Mouse (Mus musculus) left cerebral cortex, postnatal 36 days (tissue): Measurements from ENCODE around the gene Clasp1. TPM values are rescaled to one million over a fixed set of nuclear protein-coding genes. Genes with fewer than 3 reads are reported as not detected.

Source experiments
- DNase-seq, 2 experiments: peaks; one replicate each; pipeline ENCODE4 v3.0.0; 2021 to 2022; ENCODE audit warnings: low spot score in 2 of 2, mixed read lengths in 1 of 2
- intact Hi-C: fragments of 180-260 bp; cut with DNase I; formaldehyde crosslinking; loops from one replicate; pipeline ENCODE4 v1.15.1; 2025
- total RNA-seq, 2 experiments: library from RNA; stranded (reverse); gene quantifications; 2 replicates each; pipeline ENCODE4 v1.2.3; 2021

Clasp1 gene
- total RNA-seq, 2 experiments from 2014 or later: 104 to 125 TPM

GRCm38 (mm10) chr1:118401991-118402390 is 13.1 kb downstream of the Clasp1 start:
- DNase-seq: no peak
- intact Hi-C loops: no loop called here

- DNase-seq: no peak
- intact Hi-C loops: no loop called here
Observed at GRCm38 (mm10) chr1:118402556-118402955, 13.7 kb downstream of the Clasp1 start.

GRCm38 (mm10) chr1:118402966-118403365 is 14.1 kb downstream of the Clasp1 start:
- intact Hi-C loops: no loop called here
- DNase-seq: no peak

GRCm38 (mm10) chr1:118403440-118403839 is 14.6 kb downstream of the Clasp1 start:
- DNase-seq: no peak
- intact Hi-C loops: no loop called here

- no peak for DNase-seq
Observed at GRCm38 (mm10) chr1:118407586-118408250, 18.9 kb downstream of the Clasp1 start.

GRCm38 (mm10) chr1:118409249-118409648 is 20.4 kb downstream of the Clasp1 start:
- intact Hi-C loops: no loop called here
- no peak for DNase-seq

More at GRCm38 (mm10) chr1:118407586-118408250, 18.9 kb downstream of the Clasp1 start:
- intact Hi-C loops: no loop called here

- no peak for DNase-seq
- intact Hi-C loops: no loop called here
Observed at GRCm38 (mm10) chr1:118410824-118411223, 22.0 kb downstream of the Clasp1 start.

- no peak for DNase-seq
- intact Hi-C loops: no loop called here
Observed at GRCm38 (mm10) chr1:118413169-118413568, 24.3 kb downstream of the Clasp1 start.

- intact Hi-C loops: no loop called here
- no peak for DNase-seq
Observed at GRCm38 (mm10) chr1:118417047-118417730, 28.3 kb downstream of the Clasp1 start.

- intact Hi-C loops: no loop called here
- DNase-seq: no peak
Observed at GRCm38 (mm10) chr1:118419399-118419798, 30.5 kb downstream of the Clasp1 start.

GRCm38 (mm10) chr1:118421149-118421548 is 32.3 kb downstream of the Clasp1 start:
- intact Hi-C loops: no loop called here
- no peak for DNase-seq

GRCm38 (mm10) chr1:118422812-118423211 is 34.0 kb downstream of the Clasp1 start:
- DNase-seq: no peak
- intact Hi-C loops: no loop called here

GRCm38 (mm10) chr1:118425982-118426381 is 37.1 kb downstream of the Clasp1 start:
- intact Hi-C loops: no loop called here
- no peak for DNase-seq

GRCm38 (mm10) chr1:118428354-118429084 is 39.7 kb downstream of the Clasp1 start:
- intact Hi-C loops: no loop called here
- no peak for DNase-seq

GRCm38 (mm10) chr1:118431548-118431947 is 42.7 kb downstream of the Clasp1 start:
- DNase-seq: no peak
- intact Hi-C loops: no loop called here

GRCm38 (mm10) chr1:118435001-118435473 is 46.2 kb downstream of the Clasp1 start:
- intact Hi-C loops: no loop called here
- DNase-seq: no peak

GRCm38 (mm10) chr1:118437856-118438255 is 49.0 kb downstream of the Clasp1 start:
- DNase-seq: no peak
- intact Hi-C loops: no loop called here

GRCm38 (mm10) chr1:118438332-118438731 is 49.5 kb downstream of the Clasp1 start:
- DNase-seq: no peak
- intact Hi-C loops: no loop called here

- intact Hi-C loops: no loop called here
- no peak for DNase-seq
Observed at GRCm38 (mm10) chr1:118440547-118440946, 51.7 kb downstream of the Clasp1 start.

- no peak for DNase-seq
- intact Hi-C loops: no loop called here
Observed at GRCm38 (mm10) chr1:118444420-118444819, 55.6 kb downstream of the Clasp1 start.
